Mouse (Mus musculus) right cerebral cortex, adult 2 months (tissue): ENCODE measurements at regions not wholly inside any gene's neighbourhood (a gene's known extent, or its start where the extent isn't known, plus 50 kb on each side); places are given as distances from the start of the nearest gene placed in this dataset.
A peak's percentile ranks its signal among the peaks of the same experiment; 100 is the strongest.

Source experiments
- DNase-seq, 2 experiments: peaks; one replicate each; pipeline ENCODE4 v3.0.0; 2021 to 2022; ENCODE audit warnings: low spot score in 2 of 2

- no peak for DNase-seq
Measured at GRCm38 (mm10) chr6:36645415-36645814, 164.6 kb downstream of the Ptn start.

DNA sequence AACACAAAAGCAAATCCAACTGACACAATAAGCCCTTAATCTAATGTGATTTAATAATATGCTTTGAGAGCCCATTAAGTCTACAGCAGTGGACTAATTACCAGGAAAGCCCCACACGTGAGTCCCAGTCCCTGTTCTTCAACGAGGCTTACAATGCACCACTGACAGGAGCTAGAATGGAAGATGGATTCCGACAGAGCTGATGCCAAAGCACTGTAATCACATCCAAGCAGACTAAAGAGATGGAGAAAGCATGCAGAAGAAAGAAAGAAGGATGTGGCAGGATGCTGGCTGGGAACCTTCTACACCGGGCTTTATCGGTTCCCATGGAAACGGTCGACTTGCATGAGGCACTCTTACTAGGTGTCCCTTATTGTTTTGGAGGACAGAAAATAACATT lies 165.1 kb downstream of the Ptn start:
- no peak for DNase-seq

DNA sequence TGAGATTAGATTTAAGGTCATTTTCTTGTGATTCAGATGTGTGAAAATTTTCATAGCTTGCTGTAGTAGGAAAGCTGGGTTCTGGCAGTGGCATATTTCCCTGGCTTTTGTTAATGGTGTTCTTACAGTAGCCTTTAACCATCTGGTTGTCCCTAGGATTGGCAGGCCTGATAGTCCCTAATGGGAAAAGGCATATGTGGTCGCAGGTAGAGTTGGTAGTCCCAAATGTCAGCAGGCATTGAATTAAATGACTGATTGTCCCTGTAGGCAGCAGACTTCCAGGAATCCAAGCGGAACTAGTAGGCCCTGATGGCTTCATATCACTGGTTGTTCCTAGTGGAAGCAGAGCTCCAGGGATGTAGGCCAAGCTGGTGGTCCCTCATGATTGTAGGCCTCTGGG lies 173.0 kb downstream of the Ptn start:
- DNase-seq: no peak

DNA sequence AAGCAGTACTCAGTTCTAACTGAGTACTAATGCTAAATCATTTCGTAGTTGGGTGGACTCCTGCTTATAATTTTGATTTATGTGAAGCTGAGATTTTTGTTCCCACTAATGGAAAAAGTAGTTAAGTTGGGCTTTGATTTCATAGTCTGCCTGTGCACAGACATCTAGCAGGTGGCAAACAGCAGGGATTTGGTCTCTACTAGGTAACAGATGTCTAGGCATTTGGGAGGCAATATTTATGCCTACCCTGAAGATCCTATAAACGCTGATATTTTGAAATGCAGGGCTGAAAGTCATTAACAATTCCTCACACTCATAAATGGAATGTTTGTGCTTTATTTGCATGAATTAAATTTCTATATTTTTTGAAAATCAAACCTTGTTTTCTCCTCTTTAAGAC lies 182.4 kb downstream of the Ptn start:
- no peak for DNase-seq

DNA sequence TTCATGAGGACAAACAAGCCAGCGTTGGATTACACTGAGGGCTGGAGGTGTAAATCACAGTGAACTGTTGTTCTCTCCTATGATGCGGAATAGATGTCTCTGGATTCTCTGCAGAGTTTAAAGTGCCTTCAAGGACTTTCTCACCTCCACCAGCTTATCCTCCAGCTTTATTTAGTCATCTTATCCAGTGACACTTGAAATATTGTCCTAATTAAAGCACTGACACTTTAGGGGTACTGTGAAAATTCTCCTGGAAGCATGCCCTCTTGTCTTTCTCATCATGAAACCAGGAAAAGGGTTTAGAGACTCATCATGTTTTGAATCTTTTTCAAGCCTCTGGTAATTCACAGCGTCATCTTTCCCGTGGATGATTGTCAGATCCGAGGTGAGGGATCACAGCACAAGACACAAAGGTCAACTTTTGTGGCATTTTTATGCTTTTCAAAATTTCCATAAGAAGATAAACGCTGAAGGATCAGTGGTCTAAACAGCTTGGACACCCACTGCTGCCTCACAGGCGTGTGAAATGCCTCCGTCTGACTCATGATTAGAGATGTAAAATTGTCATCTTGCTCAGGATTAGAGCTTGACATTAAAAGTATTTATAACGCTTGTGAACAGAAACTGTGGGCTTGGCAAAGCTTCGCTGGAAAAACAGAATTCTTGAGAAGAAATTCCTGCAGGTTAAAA lies 201.6 kb downstream of the Ptn start:
- peak; percentile 52 to 64 for DNase-seq

GRCm38 (mm10) chr6:36605578-36606205 lies 204.3 kb downstream of the Ptn start:
- DNase-seq: peak in 1 of 2 experiments; percentile 9

DNA sequence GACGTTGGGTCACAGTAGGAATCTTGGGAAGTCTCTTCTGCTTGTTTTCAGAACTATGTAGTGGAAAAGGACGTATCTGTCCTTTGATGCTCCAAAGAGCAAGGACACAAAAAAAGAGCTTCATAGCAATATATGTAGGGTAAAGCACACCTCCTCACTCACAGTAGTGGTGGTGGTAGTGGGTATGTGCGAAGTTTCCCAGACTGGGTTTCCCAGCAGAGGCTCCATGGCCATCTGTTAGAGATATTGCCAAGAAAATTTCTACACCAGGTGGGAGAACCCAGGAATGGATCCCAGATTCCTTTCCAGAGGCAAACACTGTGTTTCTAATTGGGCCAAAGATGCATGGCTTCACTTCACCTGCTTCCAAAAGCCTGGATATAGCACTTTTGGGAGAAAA lies 205.2 kb downstream of the Ptn start:
- DNase-seq: peak; percentile 56 to 58

DNA sequence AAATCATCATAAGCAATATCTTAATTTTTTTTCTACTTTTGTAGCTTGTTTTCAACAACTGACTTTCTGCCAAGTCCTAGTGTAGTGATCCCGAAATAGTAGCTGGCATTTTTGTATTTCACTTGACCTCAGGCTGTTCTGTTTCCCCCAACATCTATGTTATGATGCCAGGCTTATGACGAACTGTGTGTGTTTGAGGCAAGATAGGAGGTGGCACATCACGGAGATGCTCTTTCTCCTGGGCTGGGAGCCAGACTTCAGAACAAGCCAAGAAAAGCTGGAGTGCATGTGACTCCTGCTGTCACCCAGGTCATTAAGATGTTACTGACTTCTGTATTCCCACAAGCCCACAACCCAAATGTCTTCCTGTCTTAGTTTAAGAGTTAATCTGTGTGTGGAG lies 208.7 kb downstream of the Chrm2 start:
- peak; percentile 8 to 27 for DNase-seq

GRCm38 (mm10) chr6:36590881-36591630 lies 203.2 kb downstream of the Chrm2 start:
- peak in 1 of 2 experiments; percentile 8 for DNase-seq

DNA sequence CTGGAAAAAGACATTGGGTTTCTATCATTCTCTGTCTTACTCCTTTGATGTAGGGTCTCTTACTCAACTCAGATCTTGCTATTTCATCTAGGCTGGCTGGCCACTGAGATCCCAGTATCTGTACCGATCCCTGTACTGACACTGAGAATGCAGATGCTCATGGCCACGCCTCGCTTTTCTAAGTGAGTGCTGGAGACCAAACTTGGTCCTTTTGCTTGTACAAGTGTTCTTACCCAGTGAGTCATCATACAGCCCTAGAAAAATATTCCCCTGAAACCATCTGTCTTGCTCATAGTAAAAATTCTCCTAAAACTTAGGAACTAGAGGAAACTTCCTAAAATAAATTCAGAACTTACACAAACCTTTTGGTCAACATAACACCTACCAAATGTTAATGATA lies 193.2 kb downstream of the Chrm2 start:
- no peak for DNase-seq
